Comparison of ENCODE assay signal across 9 mouse cellular contexts in the genomic region with DNA sequence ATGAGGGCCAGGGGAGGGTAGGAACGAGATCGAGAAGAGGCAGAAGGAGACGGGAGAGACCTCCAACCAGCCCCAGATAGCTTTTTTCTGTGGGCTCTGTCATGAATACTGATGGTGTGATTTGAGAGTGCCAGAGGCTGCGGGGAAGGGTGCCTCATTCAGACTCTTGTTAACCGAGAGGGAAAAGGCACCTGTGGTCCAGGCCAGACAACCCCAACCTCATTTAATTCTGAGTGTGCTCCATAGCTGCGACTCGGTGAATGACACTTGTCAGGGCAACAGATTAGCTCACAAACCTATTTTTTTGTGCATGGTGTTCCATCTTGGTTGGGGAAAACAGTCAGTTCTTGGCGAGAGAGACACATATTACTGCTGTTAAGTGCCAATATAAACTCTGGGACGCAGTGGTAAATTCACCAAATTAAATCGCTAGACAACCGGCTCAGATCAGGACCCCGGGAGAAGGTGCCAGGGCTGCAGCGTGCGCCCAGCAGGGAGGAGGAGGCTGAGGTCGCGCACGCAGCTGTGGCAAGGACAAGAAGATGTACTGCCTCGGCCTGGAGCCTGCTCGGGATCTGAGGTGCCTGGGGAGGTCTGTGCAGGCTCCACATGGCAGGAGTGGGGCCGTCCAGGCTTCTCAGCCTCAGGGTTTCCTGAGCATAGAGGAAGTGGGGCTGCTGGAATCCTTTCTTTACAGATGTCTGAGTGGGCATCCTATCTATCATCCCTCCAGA.
A peak's percentile ranks its signal among the peaks of the same experiment; 100 is the strongest.
DNase-seq lines count a peak whose midpoint lies in the region; ATAC-seq and TF ChIP-seq lines count a peak whose summit lies in the region.
"Had no signal": no experiment of that assay in that cellular context is flagged by ENCODE, and none has a peak within 500 bp of the region (broad histone marks: within the 10 kb centered on the region; RNA-seq: fewer than 3 reads in every experiment).

No protein-coding gene starts in this region.

- peaks cover 7% of the 10 kb centered on the region for H3K4me1 ChIP-seq in cerebellum, adult 2 months (ENCODE audit: control insufficient read depth, insufficient read depth, low read length)
- H3K4me1 ChIP-seq in hindbrain, embryonic 12.5 days = peaks cover 83% of the 10 kb centered on the region
- peaks cover 76% of the 10 kb centered on the region for H3K4me1 ChIP-seq in neural tube, embryonic 12.5 days

- intact Hi-C loops in left cerebral cortex, postnatal 4 days (cut with DNase I) = no loop called here

- H3K27ac ChIP-seq in cerebellum, adult 2 months (ENCODE audit: insufficient read depth, low read length) = no peak overlapping the region
- peak overlapping the region; percentile 67 for H3K27ac ChIP-seq in hindbrain, embryonic 12.5 days
- H3K27ac ChIP-seq in neural tube, embryonic 12.5 days = no peak overlapping the region

- no peaks in the 10 kb centered on the region for H3K27me3 ChIP-seq in cerebellum, adult 2 months (ENCODE audit: control insufficient read depth, insufficient read depth, low read length)
- no peaks in the 10 kb centered on the region for H3K27me3 ChIP-seq in hindbrain, embryonic 12.5 days
- H3K27me3 ChIP-seq in neural tube, embryonic 12.5 days (replicated peaks) = no peaks in the 10 kb centered on the region

- H3K4me3 ChIP-seq in cerebellum, adult 2 months (replicated peaks; ENCODE audit: insufficient read depth, low read depth, low read length) = no peak overlapping the region
- no peak overlapping the region for H3K4me3 ChIP-seq in hindbrain, embryonic 12.5 days
- no peak overlapping the region for H3K4me3 ChIP-seq in neural tube, embryonic 12.5 days

- peak; percentile 55 for ATAC-seq in hindbrain, embryonic 12.5 days (ENCODE audit: low FRiP score)
- ATAC-seq in neural tube, embryonic 12.5 days (ENCODE audit: low FRiP score, low read depth) = no peak

- TF ChIP-seq POLR2A in cerebellum, adult 2 months (IDR thresholded peaks at IDR 0.05; ENCODE audit: borderline replicate concordance, insufficient read depth, low read length) = no peak

- TF ChIP-seq CTCF in cerebellum, adult 2 months (IDR thresholded peaks at IDR 0.05; ENCODE audit: borderline replicate concordance, insufficient read depth, low read depth, low read length) = no peak

- DNase-seq in cerebellum, postnatal 10 days = peak; percentile 47 to 76
- DNase-seq in cerebellum, adult 2 months = no peak
- DNase-seq in left cerebral cortex, postnatal 4 days = peak; percentile 56
- DNase-seq in left cerebral cortex, adult 9 months (ENCODE audit: low spot score in 2 of 2) = no peak
- no peak for DNase-seq in right cerebral cortex, postnatal 4 days
- no peak for DNase-seq in cerebellum, adult 8-10 months
- DNase-seq: gastrocnemius, postnatal 10 days had no signal

- H3K36me3 ChIP-seq in hindbrain, embryonic 12.5 days = no peaks in the 10 kb centered on the region
- no peaks in the 10 kb centered on the region for H3K36me3 ChIP-seq in neural tube, embryonic 12.5 days

- WGBS in cerebellum, adult 2 months = 47% methylated on average over 20 of the region's 20 CpGs
- WGBS in hindbrain, embryonic 12.5 days = 45% methylated on average over 20 of the region's 20 CpGs
- WGBS in neural tube, embryonic 12.5 days = 45% methylated on average over 20 of the region's 20 CpGs

- peak overlapping the region; percentile 36; the same call in 1 of the 2 replicates for H3K9ac ChIP-seq in hindbrain, embryonic 12.5 days
- H3K9ac ChIP-seq in neural tube, embryonic 12.5 days = 0 out of 2 replicates have a peak overlapping the region, but pooled peaks have one; percentile 1

- no peaks in the 10 kb centered on the region for H3K9me3 ChIP-seq in hindbrain, embryonic 12.5 days (replicated peaks)
- H3K9me3 ChIP-seq in neural tube, embryonic 12.5 days = no peaks in the 10 kb centered on the region

- no peak overlapping the region for H3K4me2 ChIP-seq in hindbrain, embryonic 12.5 days (replicated peaks)
- no peak overlapping the region for H3K4me2 ChIP-seq in neural tube, embryonic 12.5 days (replicated peaks)

Comparison
In these comparisons a context has a peak if more than half of its experiments do, and no peak if none do; other contexts are left out.
1. DNase-seq: peak in cerebellum, postnatal 10 days (2 of 2) and left cerebral cortex, postnatal 4 days (single experiment); none in cerebellum, adult 2 months (0 of 2), left cerebral cortex, adult 9 months (0 of 2), right cerebral cortex, postnatal 4 days (single experiment) and cerebellum, adult 8-10 months (single experiment).